Mouse (Mus musculus) ES-Bruce4 (cell line): ENCODE data around the gene Psen2.

Experiments used
- CTCF ChIP-seq: IDR thresholded peaks from one replicate; pipeline ENCODE4 v1.8.1; 2011; ENCODE audit warnings: low read depth, low read length
- POLR2A ChIP-seq: IDR thresholded peaks from one replicate; pipeline ENCODE4 v1.8.1; 2011; ENCODE audit warnings: low read length; ENCODE audit not compliant: insufficient read depth

- TF ChIP-seq POLR2A: no peak
- TF ChIP-seq CTCF: no peak
Observed at GRCm38 (mm10) chr1:180312792-180313311, 49.6 kb upstream of the Psen2 start.
